Mouse (Mus musculus): ENCODE measurements around the gene Trim63. TPM values are rescaled to one million over a fixed set of nuclear protein-coding genes. Genes with fewer than 3 reads are reported as not detected.
A peak's percentile ranks its signal among the peaks of the same experiment; 100 is the strongest.

Trim63 gene
- polyA plus RNA-seq, 1 experiment from 2014 or later, result 2.4 TPM

GRCm38 (mm10) chr4:134343071-134344031, 28.4 kb downstream of the Trim63 start, which contains the start of gene Slc30a2:
Gene Slc30a2, plus strand, starts transcription at chr4:134343181.
- Histone ChIP-seq H3K4me2 (ENCODE audit: low read length) (peak within 1 kb of the TSS; percentile 49), H3K9ac (ENCODE audit: low read depth, low read length) (peak within 1 kb of the TSS; percentile 27; the same call in 1 of the 2 replicates), H3K4me3 (replicated peaks; ENCODE audit: low read depth, low read length) (peak within 1 kb of the TSS; percentile 22), H3K4me1 (replicated peaks; ENCODE audit: insufficient read depth, low read length) (peaks cover 6% of the 10 kb centered on the region), H3K27me3 (ENCODE audit: insufficient read depth, low read length) (0 out of 2 replicates have a peak, but pooled peaks cover 16% of the 10 kb centered on the region), H3K9me3 (replicated peaks; ENCODE audit: low read length) (no peaks in the 10 kb centered on the region), H3K27ac (no peak within 1 kb of the TSS), H3K36me3 (ENCODE audit: insufficient read depth, low read length) (no peaks in the 10 kb centered on the region)
- DNase-seq (ENCODE audit: low spot score) (no peak), ATAC-seq (replicated peaks; ENCODE audit: low FRiP score, low read depth) (peak; percentile 77)
- no peak for TF ChIP-seq CTCF (IDR thresholded peaks at IDR 0.05; ENCODE audit: low read depth)
- WGBS, result 3% methylated on average over 61 of the region's 61 CpGs

GRCm38 (mm10) chr4:134344620-134345019, 29.7 kb downstream of the Trim63 start:
- no peak for ATAC-seq (replicated peaks; ENCODE audit: low FRiP score, low read depth)
- no peak overlapping the region for H3K4me2 ChIP-seq (ENCODE audit: low read length)
- no peaks in the 10 kb centered on the region for H3K36me3 ChIP-seq (ENCODE audit: insufficient read depth, low read length)
- 0 out of 2 replicates have a peak, but pooled peaks cover 16% of the 10 kb centered on the region for H3K27me3 ChIP-seq (ENCODE audit: insufficient read depth, low read length)
- no peak for DNase-seq (ENCODE audit: low spot score)
- H3K27ac ChIP-seq, result no peak overlapping the region
- peak; percentile 21; the same call in 1 of the 2 replicates for TF ChIP-seq CTCF (IDR thresholded peaks at IDR 0.05; ENCODE audit: low read depth)
- H3K4me3 ChIP-seq (replicated peaks; ENCODE audit: low read depth, low read length), result no peak overlapping the region
- no peak overlapping the region for H3K9ac ChIP-seq (ENCODE audit: low read depth, low read length)
- peaks cover 6% of the 10 kb centered on the region for H3K4me1 ChIP-seq (replicated peaks; ENCODE audit: insufficient read depth, low read length)
- no peaks in the 10 kb centered on the region for H3K9me3 ChIP-seq (replicated peaks; ENCODE audit: low read length)
- WGBS, result 57% methylated on average over 3 of the region's 3 CpGs

- Histone ChIP-seq H3K27me3 (ENCODE audit: insufficient read depth, low read length) (0 out of 2 replicates have a peak, but pooled peaks cover 16% of the 10 kb centered on the region), H3K9ac (ENCODE audit: low read depth, low read length) (no peak overlapping the region), H3K4me2 (ENCODE audit: low read length) (no peak overlapping the region), H3K36me3 (ENCODE audit: insufficient read depth, low read length) (no peaks in the 10 kb centered on the region), H3K27ac (no peak overlapping the region), H3K9me3 (replicated peaks; ENCODE audit: low read length) (no peaks in the 10 kb centered on the region), H3K4me1 (replicated peaks; ENCODE audit: insufficient read depth, low read length) (peaks cover 7% of the 10 kb centered on the region), H3K4me3 (replicated peaks; ENCODE audit: low read depth, low read length) (no peak overlapping the region)
- WGBS, result 90% methylated on average over 15 of the region's 15 CpGs
- DNase-seq (ENCODE audit: low spot score) (no peak), ATAC-seq (replicated peaks; ENCODE audit: low FRiP score, low read depth) (no peak)
- no peak for TF ChIP-seq CTCF (IDR thresholded peaks at IDR 0.05; ENCODE audit: low read depth)
These were observed 30.9 kb downstream of the Trim63 start for GRCm38 (mm10) chr4:134345802-134346201.

GRCm38 (mm10) chr4:134348078-134348477, 33.2 kb downstream of the Trim63 start:
- Histone ChIP-seq H3K27ac (no peak overlapping the region), H3K36me3 (ENCODE audit: insufficient read depth, low read length) (no peaks in the 10 kb centered on the region), H3K4me1 (replicated peaks; ENCODE audit: insufficient read depth, low read length) (peaks cover 9% of the 10 kb centered on the region), H3K27me3 (ENCODE audit: insufficient read depth, low read length) (0 out of 2 replicates have a peak, but pooled peaks cover 5% of the 10 kb centered on the region), H3K9ac (ENCODE audit: low read depth, low read length) (no peak overlapping the region), H3K4me2 (ENCODE audit: low read length) (no peak overlapping the region), H3K9me3 (replicated peaks; ENCODE audit: low read length) (no peaks in the 10 kb centered on the region), H3K4me3 (replicated peaks; ENCODE audit: low read depth, low read length) (no peak overlapping the region)
- TF ChIP-seq CTCF (IDR thresholded peaks at IDR 0.05; ENCODE audit: low read depth), result no peak
- no peak for ATAC-seq (replicated peaks; ENCODE audit: low FRiP score, low read depth)
- DNase-seq (ENCODE audit: low spot score), result no peak
- 69% methylated on average over 11 of the region's 11 CpGs for WGBS

GRCm38 (mm10) chr4:134348545-134348944, 33.6 kb downstream of the Trim63 start:
- TF ChIP-seq CTCF (IDR thresholded peaks at IDR 0.05; ENCODE audit: low read depth), result no peak
- Histone ChIP-seq H3K4me2 (ENCODE audit: low read length) (no peak overlapping the region), H3K4me3 (replicated peaks; ENCODE audit: low read depth, low read length) (no peak overlapping the region), H3K27me3 (ENCODE audit: insufficient read depth, low read length) (no peaks in the 10 kb centered on the region), H3K36me3 (ENCODE audit: insufficient read depth, low read length) (no peaks in the 10 kb centered on the region), H3K9ac (ENCODE audit: low read depth, low read length) (no peak overlapping the region), H3K9me3 (replicated peaks; ENCODE audit: low read length) (no peaks in the 10 kb centered on the region), H3K27ac (no peak overlapping the region), H3K4me1 (replicated peaks; ENCODE audit: insufficient read depth, low read length) (peaks cover 6% of the 10 kb centered on the region)
- no peak for ATAC-seq (replicated peaks; ENCODE audit: low FRiP score, low read depth)
- WGBS, result 74% methylated on average over 5 of the region's 5 CpGs
- no peak for DNase-seq (ENCODE audit: low spot score)

- H3K4me3 ChIP-seq (replicated peaks; ENCODE audit: low read depth, low read length), result no peak overlapping the region
- 92% methylated on average over 7 of the region's 7 CpGs for WGBS
- no peak overlapping the region for H3K9ac ChIP-seq (ENCODE audit: low read depth, low read length)
- no peak overlapping the region for H3K27ac ChIP-seq
- H3K4me1 ChIP-seq (replicated peaks; ENCODE audit: insufficient read depth, low read length), result peaks cover 6% of the 10 kb centered on the region; the same call in 1 of the 2 replicates
- no peak overlapping the region for H3K4me2 ChIP-seq (ENCODE audit: low read length)
- DNase-seq (ENCODE audit: low spot score) (no peak), ATAC-seq (replicated peaks; ENCODE audit: low FRiP score, low read depth) (no peak)
- H3K27me3 ChIP-seq (ENCODE audit: insufficient read depth, low read length), result no peaks in the 10 kb centered on the region
- H3K36me3 ChIP-seq (ENCODE audit: insufficient read depth, low read length), result no peaks in the 10 kb centered on the region
- H3K9me3 ChIP-seq (replicated peaks; ENCODE audit: low read length), result no peaks in the 10 kb centered on the region
- no peak for TF ChIP-seq CTCF (IDR thresholded peaks at IDR 0.05; ENCODE audit: low read depth)
These were observed 34.9 kb downstream of the Trim63 start for GRCm38 (mm10) chr4:134349829-134350228.

All from kidney, postnatal 0 days (tissue).